Comparison of ENCODE assay signal across 24 mouse cellular contexts in the genomic region with DNA sequence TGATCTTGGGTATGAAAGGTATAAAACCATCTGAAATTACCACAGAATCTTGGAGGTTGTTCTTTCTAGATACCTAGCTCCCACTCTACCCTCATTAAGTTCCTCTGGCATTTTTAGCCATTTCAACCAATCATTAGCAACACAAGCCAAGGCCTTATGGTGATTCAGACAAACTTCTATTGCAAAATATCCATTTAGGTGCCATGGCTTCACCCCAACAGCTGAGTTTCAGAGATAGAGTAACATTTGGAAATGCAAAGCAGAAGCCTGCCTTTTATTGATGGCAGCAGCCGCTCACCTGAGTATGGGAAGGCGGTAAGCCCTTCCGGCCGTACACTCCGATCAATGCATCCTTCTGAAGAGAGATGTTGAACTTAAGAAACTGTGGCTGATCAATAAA.
DNase-seq lines count a peak whose midpoint lies in the region; ATAC-seq lines count a peak whose summit lies in the region.
"Had no signal": no experiment of that assay in that cellular context is flagged by ENCODE, and none has a peak within 500 bp of the region (broad histone marks: within the 10 kb centered on the region; RNA-seq: fewer than 3 reads in every experiment).

No protein-coding gene starts in this region.

- H3K9me3 ChIP-seq in intestine, embryonic 14.5 days (ENCODE audit: control insufficient read depth, low read length): no peaks in the 10 kb centered on the region
- H3K9me3 ChIP-seq in intestine, embryonic 16.5 days (ENCODE audit: control insufficient read depth, low read length): no peaks in the 10 kb centered on the region
- H3K9me3 ChIP-seq: embryonic facial prominence, embryonic 13.5 days; forebrain, embryonic 13.5 days; forebrain, embryonic 15.5 days had no signal

- no peak overlapping the region for H3K27ac ChIP-seq in intestine, embryonic 14.5 days (ENCODE audit: low read depth)
- no peak overlapping the region for H3K27ac ChIP-seq in intestine, embryonic 16.5 days (ENCODE audit: low read length)
- H3K27ac ChIP-seq: embryonic facial prominence, embryonic 13.5 days; embryonic facial prominence, embryonic 15.5 days; forebrain, embryonic 13.5 days; forebrain, embryonic 15.5 days had no signal

- H3K36me3 ChIP-seq in intestine, embryonic 14.5 days (ENCODE audit: control insufficient read depth, insufficient read depth, low read length): no peaks in the 10 kb centered on the region
- H3K36me3 ChIP-seq in intestine, embryonic 16.5 days (ENCODE audit: control insufficient read depth, insufficient read depth, low read length): no peaks in the 10 kb centered on the region
- H3K36me3 ChIP-seq: forebrain, embryonic 15.5 days; G1E had no signal

- H3K4me1 ChIP-seq in intestine, embryonic 14.5 days (replicated peaks; ENCODE audit: control insufficient read depth, insufficient read depth, low read length): no peaks in the 10 kb centered on the region
- no peaks in the 10 kb centered on the region for H3K4me1 ChIP-seq in intestine, embryonic 16.5 days (ENCODE audit: control insufficient read depth, insufficient read depth, low read length)
- H3K4me1 ChIP-seq: embryonic facial prominence, embryonic 13.5 days; embryonic facial prominence, embryonic 15.5 days; forebrain, embryonic 13.5 days; forebrain, embryonic 15.5 days had no signal

- WGBS in intestine, embryonic 14.5 days: 97% methylated on average over 5 of the region's 5 CpGs
- 96% methylated on average over 5 of the region's 5 CpGs for WGBS in intestine, embryonic 16.5 days

- ATAC-seq in intestine, embryonic 14.5 days (replicated peaks; ENCODE audit: low FRiP score, low TSS enrichment, low read depth): no peak
- ATAC-seq in intestine, embryonic 16.5 days: no peak
- ATAC-seq: activated CD4-positive, CD25-positive, alpha-beta regulatory T cell, adult 4 months; CD4-positive, CD25-positive, alpha-beta regulatory T cell, adult 4 months; forebrain, embryonic 13.5 days; forebrain, embryonic 15.5 days; forebrain, postnatal 0 days; Patski had no signal

- DNase-seq in adrenal gland, adult (ENCODE audit: inconsistent age in 2 of 2, low spot score in 1 of 2): peak; percentile 5 to 80
- no peak for DNase-seq in adrenal gland, postnatal 25 days
- peak; percentile 29 for DNase-seq in intestine, embryonic 14.5 days (ENCODE audit: low spot score)
- DNase-seq in adrenal gland, postnatal 14 days: peak; percentile 6
- DNase-seq in lung, postnatal 25 days (ENCODE audit: low spot score): no peak
- DNase-seq: B cell, adult 2 months; cerebellum, adult 11 months; cerebellum, adult 18-20 months; cerebellum, adult 8-10 months; cerebellum, adult 9-11 months; cerebellum, postnatal 14 days; cerebellum, postnatal 36 days; embryo, embryonic 11 days; forebrain, postnatal 0 days had no signal

- no peak overlapping the region for H3K4me2 ChIP-seq in intestine, embryonic 14.5 days (ENCODE audit: low read length)
- H3K4me2 ChIP-seq in intestine, embryonic 16.5 days (ENCODE audit: low read depth, low read length): no peak overlapping the region
- H3K4me2 ChIP-seq: embryonic facial prominence, embryonic 13.5 days; embryonic facial prominence, embryonic 15.5 days; forebrain, embryonic 13.5 days; forebrain, embryonic 15.5 days had no signal

- H3K9ac ChIP-seq in intestine, embryonic 14.5 days (ENCODE audit: low read length): no peak overlapping the region
- no peak overlapping the region for H3K9ac ChIP-seq in intestine, embryonic 16.5 days (ENCODE audit: low read depth, low read length)
- H3K9ac ChIP-seq: embryonic facial prominence, embryonic 13.5 days; embryonic facial prominence, embryonic 15.5 days; forebrain, embryonic 13.5 days; forebrain, embryonic 15.5 days; forebrain, postnatal 0 days had no signal

- H3K27me3 ChIP-seq in intestine, embryonic 14.5 days (replicated peaks; ENCODE audit: control insufficient read depth, insufficient read depth, low read length): no peaks in the 10 kb centered on the region
- H3K27me3 ChIP-seq in intestine, embryonic 16.5 days (replicated peaks; ENCODE audit: control insufficient read depth, insufficient read depth, low read length): no peaks in the 10 kb centered on the region
- H3K27me3 ChIP-seq: CH12.LX; embryonic facial prominence, embryonic 13.5 days; embryonic facial prominence, embryonic 15.5 days; forebrain, embryonic 13.5 days; forebrain, embryonic 15.5 days; Patski had no signal

- H3K4me3 ChIP-seq in intestine, embryonic 14.5 days (ENCODE audit: low read depth, low read length): no peak overlapping the region
- H3K4me3 ChIP-seq in intestine, embryonic 16.5 days (ENCODE audit: low read length): no peak overlapping the region
- H3K4me3 ChIP-seq: embryonic facial prominence, embryonic 13.5 days; embryonic facial prominence, embryonic 15.5 days; forebrain, embryonic 13.5 days; forebrain, embryonic 15.5 days had no signal

Comparison
In these comparisons a context has a peak if more than half of its experiments do, and no peak if none do; other contexts are left out.
1. DNase-seq: peak in adrenal gland, adult (2 of 2), intestine, embryonic 14.5 days (single experiment) and adrenal gland, postnatal 14 days (single experiment); none in adrenal gland, postnatal 25 days (single experiment) and lung, postnatal 25 days (single experiment).